Mouse (Mus musculus): Measurements from ENCODE around the gene Rps6kb1.
A peak's percentile ranks its signal among the peaks of the same experiment; 100 is the strongest.
"Not testable (repeated sequence)": the region's sequence is repeated elsewhere in the genome, so short reads cannot be mapped to it uniquely, and the experiment has no call there.

Rps6kb1 gene

GRCm38 (mm10) chr11:86539716-86540475, 4.7 kb downstream of the Rps6kb1 start:
- no peak for DNase-seq

GRCm38 (mm10) chr11:86538786-86539185, 5.8 kb downstream of the Rps6kb1 start:
- DNase-seq = no peak

- no peak for DNase-seq
Measured at GRCm38 (mm10) chr11:86534201-86534910, 10.2 kb downstream of the Rps6kb1 start.

- DNase-seq = not testable (repeated sequence)
Measured at GRCm38 (mm10) chr11:86533302-86533701, 11.3 kb downstream of the Rps6kb1 start.

GRCm38 (mm10) chr11:86532834-86533233, 11.8 kb downstream of the Rps6kb1 start:
- DNase-seq = peak in 1 of 2 experiments; percentile 15

GRCm38 (mm10) chr11:86527528-86527927, 17.1 kb downstream of the Rps6kb1 start:
- no peak for DNase-seq

GRCm38 (mm10) chr11:86519751-86520150, 24.9 kb downstream of the Rps6kb1 start:
- no peak for DNase-seq

- no peak for DNase-seq
Measured at GRCm38 (mm10) chr11:86517229-86517628, 27.4 kb downstream of the Rps6kb1 start.

GRCm38 (mm10) chr11:86516620-86517019, 28.0 kb downstream of the Rps6kb1 start:
- DNase-seq = no peak

- no peak for DNase-seq
Measured at GRCm38 (mm10) chr11:86507991-86508390, 36.6 kb downstream of the Rps6kb1 start.

- no peak for DNase-seq
Measured at GRCm38 (mm10) chr11:86507334-86507733, 37.3 kb downstream of the Rps6kb1 start.

- DNase-seq = no peak
Measured at GRCm38 (mm10) chr11:86503121-86503520, 41.5 kb downstream of the Rps6kb1 start.

GRCm38 (mm10) chr11:86500795-86501194, 43.8 kb downstream of the Rps6kb1 start:
- no peak for DNase-seq

- no peak for DNase-seq
Measured at GRCm38 (mm10) chr11:86497908-86498307, 46.7 kb downstream of the Rps6kb1 start.

GRCm38 (mm10) chr11:86497356-86497755, 47.2 kb downstream of the Rps6kb1 start:
- no peak for DNase-seq

- no peak for DNase-seq
Measured at GRCm38 (mm10) chr11:86490782-86491181, 53.8 kb downstream of the Rps6kb1 start.

GRCm38 (mm10) chr11:86484910-86485510, 59.6 kb downstream of the Rps6kb1 start:
- DNase-seq = peak; percentile 49 to 60

GRCm38 (mm10) chr11:86484101-86484868, 60.3 kb downstream of the Rps6kb1 start, which contains the start of gene Rnft1:
TSS of gene Rnft1 (plus strand) at chr11:86484657.
- DNase-seq = peak; percentile 99

GRCm38 (mm10) chr11:86473576-86473975, 71.0 kb downstream of the Rps6kb1 start:
- no peak for DNase-seq

- no peak for DNase-seq
Measured at GRCm38 (mm10) chr11:86472771-86473171, 71.8 kb downstream of the Rps6kb1 start.

GRCm38 (mm10) chr11:86471785-86472184, 72.8 kb downstream of the Rps6kb1 start:
- no peak for DNase-seq

- DNase-seq = no peak
Measured at GRCm38 (mm10) chr11:86468971-86469370, 75.6 kb downstream of the Rps6kb1 start.

GRCm38 (mm10) chr11:86468345-86468744, 76.3 kb downstream of the Rps6kb1 start:
- DNase-seq = no peak
